Mouse (Mus musculus) forebrain, embryonic 10.5 days (tissue): Measurements from ENCODE around the gene U2af2. TPM values are rescaled to one million over a fixed set of nuclear protein-coding genes. Genes with fewer than 3 reads are reported as not detected.
"Not testable (repeated sequence)": the region's sequence is repeated elsewhere in the genome, so short reads cannot be mapped to it uniquely, and the experiment has no call there.

ENCODE experiments used
- DNase-seq: peaks from one replicate; pipeline ENCODE4 v3.0.0-alpha.2; 2017; ENCODE audit warnings: low spot score; ENCODE audit errors: extremely low spot score
- H3K27ac ChIP-seq: fragments of 300-500 bp; sonication (generic); 2 replicates; pipeline ENCODE4 v1.5.1; 2016; ENCODE audit warnings: mild to moderate bottlenecking
- H3K27me3 ChIP-seq: fragments of 300-500 bp; sonication (generic); 2 replicates; pipeline ENCODE4 v1.6.1; 2016; ENCODE audit warnings: mild to moderate bottlenecking; ENCODE audit not compliant: poor library complexity, severe bottlenecking
- H3K36me3 ChIP-seq: fragments of 300-500 bp; sonication (generic); replicated peaks from 2 replicates; pipeline ENCODE4 v1.6.1; 2016; ENCODE audit warnings: mild to moderate bottlenecking, moderate library complexity
- H3K4me1 ChIP-seq: fragments of 300-500 bp; sonication (generic); 2 replicates; pipeline ENCODE4 v1.6.1; 2016
- H3K4me3 ChIP-seq: fragments of 300-500 bp; sonication (generic); 2 replicates; pipeline ENCODE4 v1.5.1; 2016; ENCODE audit warnings: mild to moderate bottlenecking, moderate library complexity
- H3K9me3 ChIP-seq: fragments of 300-500 bp; sonication (generic); 2 replicates; pipeline ENCODE4 v1.6.1; 2016; ENCODE audit warnings: mild to moderate bottlenecking, moderate library complexity
- WGBS: fragments of 180-500 bp; shearing (Covaris S2); methylation state at CpG from one replicate; pipeline ENCODE4 v1.1.7; 2016; 5-methylcytosine and 5-hydroxymethylcytosine counted together
- polyA plus RNA-seq: library from polyadenylated mRNA; unstranded; fragments of >200 nt; fragmentation: Nextera tagmentation; extraction: Ambion mirVana; gene quantifications from 2 replicates; pipeline ENCODE4 v1.2.1, GENCODE M21; 2016

The U2af2 gene
- polyA plus RNA-seq, 1 experiment from 2014 or later: 181 TPM

GRCm38 (mm10) chr7:5060944-5061773, 784 bp upstream of the U2af2 start:
- Histone ChIP-seq H3K27me3 (peaks cover 34% of the 10 kb centered on the region), H3K4me3 (peak overlapping the region; percentile 67), H3K27ac (peak overlapping the region; percentile 97), H3K4me1 (peaks cover 61% of the 10 kb centered on the region), H3K36me3 (peaks cover 19% of the 10 kb centered on the region), H3K9me3 (no peaks in the 10 kb centered on the region)
- WGBS: under 1% methylated on average over 60 of the region's 60 CpGs
- DNase-seq: peak; percentile 97

DNA sequence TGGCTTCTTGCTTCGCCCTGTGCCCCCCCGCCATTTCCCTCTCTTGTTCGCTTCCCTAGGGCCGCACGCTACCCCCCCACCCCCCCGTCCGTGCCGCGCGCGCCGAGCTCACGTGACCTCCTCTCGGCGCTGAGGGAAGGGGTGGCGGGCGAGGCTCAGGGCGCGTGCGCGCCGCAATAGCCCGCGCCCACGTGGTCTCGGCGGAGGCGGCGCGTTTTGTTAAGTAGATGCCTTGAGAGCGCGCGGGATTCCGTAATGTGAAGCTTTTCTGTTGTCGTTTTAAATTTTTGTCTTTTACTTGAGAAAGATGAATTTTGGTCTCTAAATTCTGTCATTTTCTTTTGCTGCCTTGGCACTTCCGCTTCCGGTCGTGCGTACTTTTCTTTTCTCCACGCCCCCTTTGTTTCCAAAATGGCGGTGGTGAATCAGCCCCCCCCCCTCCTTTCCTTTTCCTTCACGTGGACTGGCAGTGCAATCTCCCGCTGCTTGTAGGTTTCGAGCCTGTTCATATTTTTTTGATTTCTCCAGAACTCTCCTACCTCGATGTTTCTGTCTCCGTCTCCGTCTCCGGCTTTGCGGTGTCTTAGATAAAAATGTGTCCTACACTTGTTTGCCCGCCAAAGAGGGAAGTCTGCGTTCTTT, 538 bp downstream of the U2af2 start:
- Histone ChIP-seq H3K36me3 (peaks cover 32% of the 10 kb centered on the region), H3K9me3 (no peaks in the 10 kb centered on the region), H3K4me1 (peaks cover 50% of the 10 kb centered on the region), H3K4me3 (peak overlapping the region; percentile 67), H3K27ac (peak overlapping the region; percentile 97), H3K27me3 (peaks cover 21% of the 10 kb centered on the region)
- WGBS: under 1% methylated on average over 51 of the region's 51 CpGs
- DNase-seq: peak; percentile 82

DNA sequence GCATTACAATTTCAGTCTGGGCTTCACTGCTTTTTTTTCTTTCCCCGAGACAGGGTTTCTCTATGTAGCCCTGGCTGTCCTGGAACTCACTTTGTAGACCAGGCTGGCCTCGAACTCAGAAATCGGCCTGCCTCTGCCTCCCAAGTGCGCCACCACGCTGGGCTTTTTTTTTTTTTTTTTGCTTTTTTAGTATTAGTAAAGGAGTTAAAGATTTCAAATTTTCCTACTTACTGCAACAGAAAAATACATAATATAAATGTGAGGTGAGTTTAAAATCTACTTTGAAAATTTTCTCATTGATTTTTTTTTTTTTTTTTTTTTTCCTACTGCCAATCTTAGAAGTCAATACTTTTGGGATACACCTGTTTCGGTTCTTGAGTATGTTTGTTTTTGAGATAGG, 2.9 kb downstream of the U2af2 start:
- H3K4me3 ChIP-seq: peak overlapping the region; percentile 67; the same call in 1 of the 2 replicates
- peaks cover 38% of the 10 kb centered on the region for H3K4me1 ChIP-seq
- H3K27ac ChIP-seq: no peak overlapping the region
- H3K36me3 ChIP-seq: peaks cover 56% of the 10 kb centered on the region
- no peaks in the 10 kb centered on the region for H3K27me3 ChIP-seq
- no peaks in the 10 kb centered on the region for H3K9me3 ChIP-seq
- DNase-seq: no peak
- 93% methylated on average over 6 of the region's 6 CpGs for WGBS

GRCm38 (mm10) chr7:5073586-5073985, 11.6 kb downstream of the U2af2 start:
- 76% methylated on average over 1 of the region's 1 CpGs for WGBS
- no peak for DNase-seq
- Histone ChIP-seq H3K27me3 (no peaks in the 10 kb centered on the region), H3K36me3 (peaks cover 98% of the 10 kb centered on the region), H3K27ac (no peak overlapping the region), H3K4me3 (no peak overlapping the region), H3K9me3 (no peaks in the 10 kb centered on the region), H3K4me1 (no peaks in the 10 kb centered on the region)

GRCm38 (mm10) chr7:5074984-5075383, 13.0 kb downstream of the U2af2 start:
- Histone ChIP-seq H3K27ac (no peak overlapping the region), H3K4me3 (no peak overlapping the region), H3K36me3 (peaks cover 95% of the 10 kb centered on the region), H3K9me3 (no peaks in the 10 kb centered on the region), H3K4me1 (0 out of 2 replicates have a peak, but pooled peaks cover 3% of the 10 kb centered on the region), H3K27me3 (no peaks in the 10 kb centered on the region)
- no peak for DNase-seq
- 96% methylated on average over 5 of the region's 5 CpGs for WGBS

GRCm38 (mm10) chr7:5076931-5077330, 15.0 kb downstream of the U2af2 start:
- 85% methylated on average over 2 of the region's 2 CpGs for WGBS
- peaks cover 78% of the 10 kb centered on the region for H3K36me3 ChIP-seq
- H3K27ac ChIP-seq: no peak overlapping the region

GRCm38 (mm10) chr7:5079365-5080009, 17.5 kb downstream of the U2af2 start:
- peaks cover 17% of the 10 kb centered on the region for H3K4me1 ChIP-seq
- WGBS: 50% methylated on average over 9 of the region's 13 CpGs
- H3K27me3 ChIP-seq, H3K9me3 ChIP-seq, DNase-seq: not testable (repeated sequence)
- H3K27ac ChIP-seq: peak overlapping the region; percentile 94
- peaks cover 75% of the 10 kb centered on the region for H3K36me3 ChIP-seq
- H3K4me3 ChIP-seq: peak overlapping the region; percentile 98

More at GRCm38 (mm10) chr7:5076931-5077330, 15.0 kb downstream of the U2af2 start:
- H3K4me3 ChIP-seq: no peak overlapping the region
- H3K27me3 ChIP-seq: no peaks in the 10 kb centered on the region
- DNase-seq: no peak
- H3K9me3 ChIP-seq: no peaks in the 10 kb centered on the region
- peaks cover 16% of the 10 kb centered on the region for H3K4me1 ChIP-seq

DNA sequence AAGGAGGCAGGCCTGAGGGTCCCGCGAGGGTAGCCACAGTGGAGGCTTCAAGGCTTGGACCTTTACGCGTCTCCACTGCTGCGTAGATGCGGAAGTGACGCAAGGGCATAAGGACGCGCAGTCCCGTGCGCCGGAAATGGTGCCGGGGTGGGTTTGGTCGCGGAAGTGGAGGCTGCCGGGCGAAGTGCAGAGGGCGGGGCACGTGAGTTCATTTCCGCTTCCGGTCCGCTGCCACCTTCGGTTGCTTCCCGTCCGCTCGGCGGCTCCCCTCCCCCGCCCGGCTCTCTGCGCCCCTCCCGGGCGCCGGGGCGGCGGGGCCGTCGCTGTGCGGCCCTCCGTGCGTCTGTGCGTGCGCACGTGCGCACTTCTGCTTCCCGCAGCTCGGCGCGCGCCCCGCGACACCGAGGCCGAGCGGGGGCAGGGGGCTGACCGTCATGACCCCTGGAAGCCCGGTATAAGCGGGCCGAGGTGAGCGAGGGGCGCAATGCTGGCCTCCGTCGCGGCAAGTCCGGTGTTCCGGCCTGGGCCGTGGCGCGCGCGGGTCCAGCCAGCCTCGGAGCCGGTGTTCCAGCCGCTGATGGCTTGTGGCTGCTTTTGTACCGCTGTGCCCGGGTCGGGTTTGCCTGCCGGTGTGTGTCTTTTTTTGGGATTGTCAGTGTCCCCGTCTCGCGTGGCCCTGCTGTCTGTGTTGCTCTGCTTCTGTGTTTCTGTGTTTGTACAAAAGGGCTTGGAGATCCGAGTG, 18.2 kb downstream of the U2af2 start, which contains the start of gene Epn1:
Epn1 (plus strand) TSS at position 226 of the 742 bp plus-strand sequence.
- Histone ChIP-seq H3K4me1 (peaks cover 17% of the 10 kb centered on the region), H3K27me3 (no peaks in the 10 kb centered on the region), H3K27ac (peak within 1 kb of the TSS; percentile 94), H3K36me3 (peaks cover 75% of the 10 kb centered on the region), H3K4me3 (peak within 1 kb of the TSS; percentile 98), H3K9me3 (no peaks in the 10 kb centered on the region)
- under 1% methylated on average over 81 of the region's 81 CpGs for WGBS
- DNase-seq: peak; percentile 97

- whole genome bisulfite sequencing: 25% methylated on average over 6 of the region's 6 CpGs
- peaks cover 76% of the 10 kb centered on the region for H3K36me3 ChIP-seq
Observed at GRCm38 (mm10) chr7:5080815-5081214, 18.9 kb downstream of the U2af2 start.

DNA sequence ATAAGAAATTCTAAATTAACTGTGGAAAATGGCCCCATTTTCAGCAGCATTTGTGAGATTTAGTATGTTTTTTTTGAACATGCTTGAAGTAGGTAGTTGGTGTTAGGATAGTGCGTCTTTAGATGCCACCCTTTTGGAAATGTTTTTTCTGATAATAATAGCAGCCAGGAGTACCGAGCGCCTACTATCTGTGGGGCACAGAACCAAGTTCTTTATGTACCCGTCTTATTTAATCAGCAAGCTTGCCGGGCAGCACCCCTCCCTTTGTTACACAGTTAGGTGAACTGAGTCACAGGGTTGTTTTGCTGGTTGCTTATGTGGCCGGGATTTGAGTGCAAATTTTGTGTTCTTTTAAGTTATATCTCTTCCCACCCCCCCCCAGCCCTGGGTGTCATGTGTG, 19.3 kb downstream of the U2af2 start:
- 76% methylated on average over 6 of the region's 6 CpGs for WGBS
- Histone ChIP-seq H3K4me1 (peaks cover 17% of the 10 kb centered on the region), H3K4me3 (peak overlapping the region; percentile 98), H3K36me3 (peaks cover 77% of the 10 kb centered on the region), H3K9me3 (no peaks in the 10 kb centered on the region), H3K27me3 (no peaks in the 10 kb centered on the region), H3K27ac (no peak overlapping the region)
- DNase-seq: no peak

More at GRCm38 (mm10) chr7:5080815-5081214, 18.9 kb downstream of the U2af2 start:
- DNase-seq: no peak
- Histone ChIP-seq H3K27me3 (no peaks in the 10 kb centered on the region), H3K9me3 (no peaks in the 10 kb centered on the region), H3K4me3 (peak overlapping the region; percentile 98), H3K27ac (peak overlapping the region; percentile 94), H3K4me1 (peaks cover 17% of the 10 kb centered on the region)

GRCm38 (mm10) chr7:5081939-5082338, 20.0 kb downstream of the U2af2 start:
- Histone ChIP-seq H3K4me1 (peaks cover 17% of the 10 kb centered on the region), H3K27me3 (no peaks in the 10 kb centered on the region), H3K9me3 (no peaks in the 10 kb centered on the region), H3K36me3 (peaks cover 76% of the 10 kb centered on the region), H3K4me3 (peak overlapping the region; percentile 98; the same call in 1 of the 2 replicates), H3K27ac (no peak overlapping the region)
- WGBS: 97% methylated on average over 2 of the region's 2 CpGs
- DNase-seq: no peak
